Mouse (Mus musculus): ENCODE results near the gene Tada2b.

- TF ChIP-seq CTCF (conservative IDR thresholded peaks at IDR 0.05; ENCODE audit: insufficient read depth, insufficient read length, low read depth, low read length) (no peak), POLR2A (IDR thresholded peaks at IDR 0.05; ENCODE audit: low read depth, low read length) (no peak)
Observed at GRCm38 (mm10) chr5:36515558-36515957, 31.5 kb upstream of the Tada2b start.

All from kidney, adult 2 months (tissue).